Mouse (Mus musculus): ENCODE results near the gene Oser1.

Oser1 gene

DNA sequence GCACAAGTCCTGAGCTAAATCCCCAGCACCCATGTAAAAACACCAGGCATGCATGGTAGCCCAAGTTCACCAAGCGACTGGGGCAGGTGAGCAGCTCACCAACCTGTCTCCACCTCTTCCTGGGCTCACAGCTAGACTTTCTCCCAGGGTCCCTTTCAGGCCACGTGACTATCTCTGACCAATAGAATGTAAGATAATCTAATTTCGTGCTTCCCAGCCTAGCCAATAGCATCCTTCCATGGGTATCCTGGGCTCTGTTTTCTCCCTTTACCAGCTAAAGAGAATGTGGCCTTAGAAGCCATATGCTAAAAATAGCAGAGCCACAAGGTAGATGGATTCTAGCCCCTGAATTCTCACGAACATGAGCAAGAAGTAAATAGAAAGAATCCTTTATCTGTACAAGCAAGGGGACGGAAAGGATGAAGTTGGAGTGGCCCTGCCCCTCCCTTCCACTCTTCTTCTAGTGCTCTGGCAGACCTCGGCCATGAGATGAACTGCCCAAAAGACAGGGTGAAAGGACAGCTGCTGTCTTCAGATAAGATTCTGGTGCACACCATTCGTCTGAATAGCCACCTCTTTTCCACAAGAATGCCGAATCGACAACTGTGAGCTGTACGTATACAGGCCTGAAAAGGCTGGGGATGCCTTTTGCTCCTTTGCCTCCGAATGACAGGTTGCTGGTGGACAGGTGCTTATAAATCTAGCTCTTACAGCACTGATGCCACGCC lies 68.2 kb downstream of the Oser1 start:
- DNase-seq (ENCODE audit: low spot score): no peak

Data from left cerebral cortex, adult 11 months (tissue).